Mouse (Mus musculus): ENCODE results near the gene Nebl. TPM values are rescaled to one million over a fixed set of nuclear protein-coding genes. Genes with fewer than 3 reads are reported as not detected.

Gene Nebl
- polyA plus RNA-seq, 1 experiment from 2014 or later, result 5.1 TPM

- no peak for ATAC-seq (replicated peaks; ENCODE audit: low FRiP score, low read depth)
These were observed 9.2 kb upstream of the Nebl start for GRCm38 (mm10) chr2:17740454-17740853.

DNA sequence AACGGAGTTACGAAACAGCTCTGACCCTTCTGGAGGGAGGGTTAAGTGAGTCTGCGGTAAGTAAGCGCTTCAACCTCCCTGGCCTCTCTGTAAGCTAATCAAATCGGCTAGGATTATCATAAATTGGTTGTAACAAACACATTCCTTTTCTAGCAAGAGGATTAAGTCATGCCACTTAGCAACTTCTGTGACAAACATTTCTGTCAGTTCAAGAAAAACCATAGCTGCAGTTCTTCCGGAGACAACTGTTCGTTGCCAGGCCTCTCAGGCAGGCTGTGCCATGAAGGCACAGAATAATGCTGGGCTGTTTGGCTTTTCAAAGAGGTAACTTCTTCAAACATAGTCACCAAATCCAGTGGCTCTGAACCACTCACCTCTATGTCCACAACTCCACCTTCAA, 946 bp upstream of the Nebl start:
- ATAC-seq (replicated peaks; ENCODE audit: low FRiP score, low read depth) (no peak), DNase-seq (ENCODE audit: low spot score) (no peak)
- WGBS, result 77% methylated on average over 7 of the region's 7 CpGs
- Histone ChIP-seq H3K27ac (no peak overlapping the region), H3K4me2 (ENCODE audit: low read length) (no peak overlapping the region), H3K36me3 (ENCODE audit: insufficient read depth, low read length) (no peaks in the 10 kb centered on the region), H3K4me1 (replicated peaks; ENCODE audit: insufficient read depth, low read length) (0 out of 2 replicates have a peak, but pooled peaks cover 7% of the 10 kb centered on the region), H3K27me3 (ENCODE audit: insufficient read depth, low read length) (peaks cover 13% of the 10 kb centered on the region), H3K9me3 (replicated peaks; ENCODE audit: low read length) (no peaks in the 10 kb centered on the region), H3K4me3 (replicated peaks; ENCODE audit: low read depth, low read length) (no peak overlapping the region), H3K9ac (ENCODE audit: low read depth, low read length) (no peak overlapping the region)
- TF ChIP-seq CTCF (IDR thresholded peaks at IDR 0.05; ENCODE audit: low read depth), result no peak

More at GRCm38 (mm10) chr2:17740454-17740853, 9.2 kb upstream of the Nebl start:
- Histone ChIP-seq H3K27ac (no peak overlapping the region), H3K36me3 (ENCODE audit: insufficient read depth, low read length) (no peaks in the 10 kb centered on the region), H3K4me1 (replicated peaks; ENCODE audit: insufficient read depth, low read length) (no peaks in the 10 kb centered on the region), H3K4me2 (ENCODE audit: low read length) (no peak overlapping the region), H3K4me3 (replicated peaks; ENCODE audit: low read depth, low read length) (no peak overlapping the region), H3K27me3 (ENCODE audit: insufficient read depth, low read length) (no peaks in the 10 kb centered on the region), H3K9me3 (replicated peaks; ENCODE audit: low read length) (no peaks in the 10 kb centered on the region), H3K9ac (ENCODE audit: low read depth, low read length) (no peak overlapping the region)
- no peak for TF ChIP-seq CTCF (IDR thresholded peaks at IDR 0.05; ENCODE audit: low read depth)
- no peak for DNase-seq (ENCODE audit: low spot score)
- 81% methylated on average over 2 of the region's 2 CpGs for WGBS

- no peak overlapping the region for H3K27ac ChIP-seq
- no peaks in the 10 kb centered on the region for H3K9me3 ChIP-seq (replicated peaks; ENCODE audit: low read length)
- H3K36me3 ChIP-seq (ENCODE audit: insufficient read depth, low read length), result no peaks in the 10 kb centered on the region
- no peak overlapping the region for H3K9ac ChIP-seq (ENCODE audit: low read depth, low read length)
- no peak for DNase-seq (ENCODE audit: low spot score)
- 0 out of 2 replicates have a peak, but pooled peaks cover 7% of the 10 kb centered on the region for H3K4me1 ChIP-seq (replicated peaks; ENCODE audit: insufficient read depth, low read length)
- no peak for TF ChIP-seq CTCF (IDR thresholded peaks at IDR 0.05; ENCODE audit: low read depth)
- H3K27me3 ChIP-seq (ENCODE audit: insufficient read depth, low read length), result peaks cover 13% of the 10 kb centered on the region
- no peak overlapping the region for H3K4me3 ChIP-seq (replicated peaks; ENCODE audit: low read depth, low read length)
- 17% methylated on average over 6 of the region's 6 CpGs for WGBS
- peak overlapping the region; percentile 90; the same call in 1 of the 2 replicates for H3K4me2 ChIP-seq (ENCODE audit: low read length)
- ATAC-seq (replicated peaks; ENCODE audit: low FRiP score, low read depth), result no peak
These were observed 552 bp upstream of the Nebl start for GRCm38 (mm10) chr2:17731831-17732200.

- H3K27ac ChIP-seq, result no peak overlapping the region
- WGBS, result under 1% methylated on average over 17 of the region's 20 CpGs
- H3K9ac ChIP-seq (ENCODE audit: low read depth, low read length), result peak overlapping the region; percentile 41
- peaks cover 13% of the 10 kb centered on the region for H3K27me3 ChIP-seq (ENCODE audit: insufficient read depth, low read length)
- H3K4me2 ChIP-seq (ENCODE audit: low read length), result peak overlapping the region; percentile 90
- TF ChIP-seq CTCF (IDR thresholded peaks at IDR 0.05; ENCODE audit: low read depth), result no peak
- no peaks in the 10 kb centered on the region for H3K36me3 ChIP-seq (ENCODE audit: insufficient read depth, low read length)
- DNase-seq (ENCODE audit: low spot score) (no peak), ATAC-seq (replicated peaks; ENCODE audit: low FRiP score, low read depth) (peak; percentile 34; the same call in 1 of the 2 replicates)
- H3K4me1 ChIP-seq (replicated peaks; ENCODE audit: insufficient read depth, low read length), result 0 out of 2 replicates have a peak, but pooled peaks cover 7% of the 10 kb centered on the region
- peak overlapping the region; percentile 61 for H3K4me3 ChIP-seq (replicated peaks; ENCODE audit: low read depth, low read length)
- no peaks in the 10 kb centered on the region for H3K9me3 ChIP-seq (replicated peaks; ENCODE audit: low read length)
These were observed 662 bp downstream of the Nebl start for GRCm38 (mm10) chr2:17730648-17730956.

DNA sequence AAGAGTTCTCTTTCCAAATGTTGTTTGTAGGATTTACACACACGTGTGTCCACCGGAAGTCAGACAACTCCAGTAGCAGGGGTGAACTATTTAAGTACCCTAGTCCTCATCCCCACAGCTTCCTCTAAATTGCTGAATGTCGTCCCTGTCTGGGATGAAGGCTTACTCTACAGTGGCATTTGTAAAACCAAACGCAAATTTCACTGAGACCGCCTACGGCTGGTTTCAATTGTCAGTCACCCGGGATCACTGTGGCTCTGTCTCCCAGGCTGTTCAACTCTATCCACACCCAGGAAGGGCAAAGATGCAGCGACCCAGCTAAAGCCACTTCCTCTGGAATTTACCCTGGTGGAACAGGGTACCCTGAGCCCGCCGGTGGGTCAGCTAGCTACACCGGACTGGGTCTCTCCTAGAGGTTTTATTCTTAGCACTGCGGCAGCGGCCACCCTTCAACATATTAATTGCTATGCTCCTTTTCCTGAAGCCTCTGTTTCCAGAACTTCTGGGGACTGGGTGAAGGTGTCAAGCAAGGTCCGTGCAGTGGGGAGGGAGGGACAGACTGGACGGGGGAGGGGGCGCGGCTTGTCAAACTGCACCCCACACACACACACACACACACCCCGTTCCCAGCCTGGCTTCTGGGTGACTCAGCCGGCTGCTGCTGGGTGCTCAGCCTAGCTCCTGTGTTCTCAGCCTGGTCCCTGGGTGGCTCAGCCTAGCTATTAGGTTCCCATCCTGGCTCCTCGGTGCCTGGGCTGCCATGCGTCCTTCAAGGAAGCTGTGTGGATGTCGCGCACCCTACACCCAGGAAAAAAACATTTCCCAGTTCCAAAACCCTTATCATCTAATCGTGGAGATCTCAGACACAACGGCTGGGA, 1.3 kb downstream of the Nebl start:
- H3K27me3 ChIP-seq (ENCODE audit: insufficient read depth, low read length), result peaks cover 13% of the 10 kb centered on the region
- peak overlapping the region; percentile 90 for H3K4me2 ChIP-seq (ENCODE audit: low read length)
- H3K4me1 ChIP-seq (replicated peaks; ENCODE audit: insufficient read depth, low read length), result 0 out of 2 replicates have a peak, but pooled peaks cover 7% of the 10 kb centered on the region
- no peak overlapping the region for H3K27ac ChIP-seq
- no peaks in the 10 kb centered on the region for H3K9me3 ChIP-seq (replicated peaks; ENCODE audit: low read length)
- WGBS, result 5% methylated on average over 25 of the region's 25 CpGs
- H3K36me3 ChIP-seq (ENCODE audit: insufficient read depth, low read length), result no peaks in the 10 kb centered on the region
- peak overlapping the region; percentile 41 for H3K9ac ChIP-seq (ENCODE audit: low read depth, low read length)
- peak; percentile 65; the same call in 1 of the 2 replicates for ATAC-seq (replicated peaks; ENCODE audit: low FRiP score, low read depth)
- no peak for TF ChIP-seq CTCF (IDR thresholded peaks at IDR 0.05; ENCODE audit: low read depth)
- no peak for DNase-seq (ENCODE audit: low spot score)
- H3K4me3 ChIP-seq (replicated peaks; ENCODE audit: low read depth, low read length), result peak overlapping the region; percentile 61

GRCm38 (mm10) chr2:17724405-17724804, 6.9 kb downstream of the Nebl start:
- Histone ChIP-seq H3K9me3 (replicated peaks; ENCODE audit: low read length) (no peaks in the 10 kb centered on the region), H3K27me3 (ENCODE audit: insufficient read depth, low read length) (no peaks in the 10 kb centered on the region), H3K9ac (ENCODE audit: low read depth, low read length) (no peak overlapping the region), H3K4me2 (ENCODE audit: low read length) (no peak overlapping the region), H3K4me3 (replicated peaks; ENCODE audit: low read depth, low read length) (no peak overlapping the region), H3K4me1 (replicated peaks; ENCODE audit: insufficient read depth, low read length) (no peaks in the 10 kb centered on the region), H3K36me3 (ENCODE audit: insufficient read depth, low read length) (no peaks in the 10 kb centered on the region), H3K27ac (no peak overlapping the region)
- ATAC-seq (replicated peaks; ENCODE audit: low FRiP score, low read depth) (no peak), DNase-seq (ENCODE audit: low spot score) (no peak)
- 41% methylated on average over 5 of the region's 5 CpGs for WGBS
- no peak for TF ChIP-seq CTCF (IDR thresholded peaks at IDR 0.05; ENCODE audit: low read depth)

All from kidney, postnatal 0 days (tissue).